Mouse (Mus musculus): ENCODE data around the gene Lsamp.

The Lsamp gene

GRCm38 (mm10) chr16:41125051-41125450, 1140.9 kb downstream of the Lsamp start:
- intact Hi-C loops (cut with DNase I): no loop called here

DNA sequence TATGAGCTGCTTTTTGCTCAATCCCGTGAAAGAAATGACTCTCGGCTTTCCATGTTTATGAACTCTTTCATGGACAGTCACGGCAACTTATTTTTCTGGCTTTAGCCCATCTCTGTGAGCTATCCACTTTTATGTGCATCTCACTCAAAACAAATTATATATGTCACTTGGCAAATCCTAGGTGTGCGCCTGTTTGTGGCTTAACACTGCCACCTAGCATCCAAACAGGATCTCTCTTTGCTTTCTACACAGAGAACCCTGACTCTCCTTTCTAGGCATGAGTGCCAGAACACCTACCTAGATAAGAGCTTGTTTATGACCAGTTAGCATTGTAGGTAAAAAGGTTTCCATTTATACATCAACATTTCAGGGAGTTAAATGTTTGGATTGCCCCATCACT, 1146.9 kb downstream of the Lsamp start:
- intact Hi-C loops (cut with DNase I): no loop called here

DNA sequence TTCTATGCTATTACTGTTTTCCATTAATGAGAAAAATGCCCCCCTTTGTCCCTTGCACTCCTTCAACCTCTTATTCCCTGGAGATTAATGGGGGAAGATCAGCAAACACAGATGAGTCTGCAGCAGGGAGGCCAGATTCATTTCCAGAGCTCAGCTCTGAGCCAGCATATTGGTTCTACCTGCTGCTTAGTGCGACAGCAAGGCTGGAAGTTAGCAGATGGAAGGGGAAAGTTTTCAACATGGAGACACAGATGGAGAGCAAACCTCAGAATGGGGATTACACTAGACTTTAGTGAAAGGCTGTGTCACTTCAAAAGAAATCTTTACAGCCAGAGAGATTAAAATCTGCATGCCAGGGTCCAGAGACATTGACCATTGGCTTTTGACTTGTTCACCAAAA, 1188.7 kb downstream of the Lsamp start:
- intact Hi-C loops (cut with DNase I): no loop called here

GRCm38 (mm10) chr16:41179557-41179956, 1195.4 kb downstream of the Lsamp start:
- intact Hi-C loops (cut with DNase I): no loop called here

GRCm38 (mm10) chr16:41180867-41181266, 1196.7 kb downstream of the Lsamp start:
- intact Hi-C loops (cut with DNase I): loop anchor here (5.0 kb wide), 1 partner anchor 551 kb away; no protein-coding TSS in a partner anchor

DNA sequence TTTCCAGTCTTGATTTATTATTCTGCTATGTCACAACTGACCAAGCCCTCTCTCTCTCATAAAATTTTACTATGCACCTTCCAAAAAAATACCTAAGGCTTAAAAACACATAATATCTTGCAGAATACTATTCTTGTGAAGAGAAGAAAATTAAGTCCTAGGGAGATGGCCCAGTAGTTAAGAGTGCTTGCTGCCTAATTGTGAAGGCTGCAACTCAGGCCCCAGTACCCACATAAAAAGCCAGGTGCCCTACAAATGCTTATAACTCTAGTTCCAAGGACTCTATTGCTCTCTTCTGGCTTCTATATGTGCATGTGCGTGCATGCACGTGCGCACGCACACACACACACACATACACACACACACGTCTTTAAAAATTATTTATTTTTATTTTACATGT, 1225.9 kb downstream of the Lsamp start:
- intact Hi-C loops (cut with DNase I): no loop called here

DNA sequence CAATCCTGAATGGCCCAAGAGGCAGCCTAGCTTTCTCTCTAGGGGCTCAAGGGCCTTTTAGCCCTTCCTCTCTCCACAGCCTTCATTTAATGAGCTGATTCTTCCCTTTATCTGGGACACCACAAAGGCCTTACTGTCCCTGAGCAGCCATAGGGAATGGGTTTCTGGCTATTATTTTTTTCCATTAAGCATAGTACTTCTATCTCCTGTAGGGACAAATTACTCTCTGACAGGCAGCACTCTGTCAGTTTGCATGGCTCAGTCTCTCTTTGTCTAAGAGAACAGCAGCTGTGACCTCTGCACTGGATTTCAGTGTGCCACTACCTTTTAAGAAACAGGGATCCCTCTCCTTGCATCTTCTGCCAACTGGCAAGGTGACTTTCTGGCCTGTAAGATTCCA, 1251.7 kb downstream of the Lsamp start:
- intact Hi-C loops (cut with DNase I): no loop called here

DNA sequence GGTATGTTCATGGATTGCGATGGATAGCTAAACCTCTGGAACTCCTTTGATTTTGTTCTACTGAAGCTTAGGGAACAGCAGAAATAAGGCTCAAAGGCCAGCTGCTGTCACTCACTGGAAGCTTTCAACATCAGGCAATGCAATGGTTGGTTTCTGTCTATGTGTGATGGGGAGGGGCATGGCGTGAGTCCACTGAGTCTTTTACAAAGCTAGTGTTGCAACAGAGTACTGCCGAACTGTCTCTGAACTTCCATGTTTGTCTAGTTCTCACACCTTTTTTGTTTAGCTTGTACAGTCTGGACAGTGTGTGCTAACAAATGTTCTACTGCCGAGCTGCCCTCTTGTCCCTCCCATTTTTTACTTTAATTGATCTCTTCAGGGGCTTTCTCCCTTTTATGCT, 1258.7 kb downstream of the Lsamp start:
- intact Hi-C loops (cut with DNase I): loop anchor here (5.0 kb wide), 2 partner anchors 506 to 776 kb away; no protein-coding TSS in a partner anchor

- intact Hi-C loops (cut with DNase I): loop anchor here (5.0 kb wide), 2 partner anchors 507 to 777 kb away; no protein-coding TSS in a partner anchor
These were observed 1260.5 kb downstream of the Lsamp start for GRCm38 (mm10) chr16:41244711-41245110.

DNA sequence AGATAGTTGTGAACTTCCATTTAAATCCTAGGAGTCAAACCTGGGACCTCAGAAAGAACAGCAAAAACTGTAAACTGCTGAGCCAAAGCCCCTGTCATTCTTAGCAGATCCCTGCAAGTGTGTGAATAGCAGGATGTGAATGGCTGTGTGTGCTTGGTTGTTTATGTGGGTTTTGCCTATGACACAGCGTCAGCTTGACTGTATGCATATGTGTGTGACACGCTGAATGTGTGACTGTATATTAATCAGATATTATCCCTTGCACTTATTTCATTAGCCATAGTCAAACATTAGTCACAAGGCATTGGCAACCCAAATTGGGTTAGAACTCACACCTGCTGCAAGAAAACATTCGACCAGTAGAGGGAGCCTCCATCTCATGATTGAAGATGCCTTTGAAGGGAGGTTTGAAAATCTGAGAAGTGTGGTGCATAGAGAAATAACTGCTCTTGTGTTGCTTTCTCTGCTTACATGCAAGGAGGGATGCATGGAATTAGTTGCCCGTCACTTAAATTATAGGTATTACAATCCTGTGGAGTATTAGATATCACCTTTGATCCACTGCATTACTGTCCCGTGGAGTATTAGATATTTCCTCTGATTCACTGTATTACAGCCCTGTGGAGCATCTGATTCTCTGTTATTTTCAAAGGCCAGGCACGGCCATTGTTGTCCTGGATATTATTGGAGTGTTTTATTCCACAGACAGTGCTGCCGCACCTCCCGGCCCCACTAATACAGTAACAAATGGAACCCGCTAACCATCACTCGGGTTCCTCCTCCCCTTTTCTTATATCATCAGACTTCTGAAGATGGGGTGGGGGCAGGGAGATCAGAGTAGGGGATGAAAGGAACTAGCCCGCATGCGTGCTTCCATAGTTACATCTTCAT, 1274.2 kb downstream of the Lsamp start:
- intact Hi-C loops (cut with DNase I): loop anchor here (2.0 to 5.0 kb wide), 2 partner anchors 149 to 576 kb away; no protein-coding TSS in a partner anchor

- intact Hi-C loops (cut with DNase I): no loop called here
These were observed 1292.0 kb downstream of the Lsamp start for GRCm38 (mm10) chr16:41275999-41276671.

DNA sequence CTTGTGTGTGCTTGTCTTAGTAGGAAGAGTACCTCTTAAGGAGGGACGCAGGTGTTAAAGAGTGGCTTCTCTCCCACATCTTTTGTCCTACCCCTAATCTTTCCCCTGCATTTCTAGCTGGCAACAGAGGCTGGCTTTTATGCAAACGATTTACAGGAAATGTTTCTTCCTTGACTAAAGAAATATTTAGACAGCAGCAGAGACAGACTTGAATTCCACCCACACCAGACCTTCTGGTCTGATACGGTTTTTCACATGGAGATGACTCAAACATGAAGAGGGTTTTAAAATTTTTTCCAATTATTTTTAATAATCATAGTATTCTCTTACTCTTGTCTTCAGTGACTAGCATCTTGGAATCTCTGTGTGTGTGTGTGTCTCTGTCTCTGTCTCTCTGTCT, 1333.8 kb downstream of the Lsamp start:
- intact Hi-C loops (cut with DNase I): no loop called here

DNA sequence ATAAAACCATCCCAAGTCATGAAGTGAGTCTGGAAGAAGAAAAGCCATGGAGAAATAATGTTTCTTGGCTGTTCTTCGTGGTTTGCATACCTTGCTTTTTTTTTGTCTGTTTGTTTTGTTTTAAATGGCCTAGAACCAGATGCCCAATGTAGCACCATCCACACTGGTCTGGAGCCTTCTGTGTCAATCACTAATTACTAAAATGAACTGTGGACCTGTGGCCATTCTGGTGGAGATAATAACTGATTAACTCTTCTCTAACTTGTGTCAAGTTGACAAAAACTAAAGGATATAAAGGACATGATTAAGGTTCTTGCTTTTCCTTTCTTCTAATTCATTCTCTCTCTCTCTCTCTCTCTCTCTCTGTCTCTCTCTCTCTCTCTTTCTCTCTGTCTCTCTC, 1359.3 kb downstream of the Lsamp start:
- intact Hi-C loops (cut with DNase I): no loop called here

DNA sequence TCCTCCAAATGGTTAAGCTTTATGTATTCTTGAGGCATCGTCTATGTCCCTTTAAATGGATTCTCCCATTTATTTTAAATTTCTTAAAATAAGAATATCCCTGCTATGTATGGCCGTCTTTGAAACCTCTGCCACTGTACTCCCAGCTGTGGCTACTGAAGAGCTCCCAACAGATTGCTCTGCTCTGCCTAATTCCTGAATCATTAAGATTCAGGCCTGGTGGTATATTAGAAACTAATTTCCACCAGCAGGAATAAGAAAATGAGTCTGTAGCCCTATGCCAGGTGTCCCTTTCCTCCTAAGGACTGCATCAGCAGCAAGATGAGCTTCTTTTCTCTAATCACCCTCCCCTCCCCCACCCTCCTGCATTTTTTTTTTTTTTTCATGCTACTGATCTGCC, 1381.0 kb downstream of the Lsamp start:
- intact Hi-C loops (cut with DNase I): no loop called here

- intact Hi-C loops (cut with DNase I): no loop called here
These were observed 1399.5 kb downstream of the Lsamp start for GRCm38 (mm10) chr16:41383702-41384101.

DNA sequence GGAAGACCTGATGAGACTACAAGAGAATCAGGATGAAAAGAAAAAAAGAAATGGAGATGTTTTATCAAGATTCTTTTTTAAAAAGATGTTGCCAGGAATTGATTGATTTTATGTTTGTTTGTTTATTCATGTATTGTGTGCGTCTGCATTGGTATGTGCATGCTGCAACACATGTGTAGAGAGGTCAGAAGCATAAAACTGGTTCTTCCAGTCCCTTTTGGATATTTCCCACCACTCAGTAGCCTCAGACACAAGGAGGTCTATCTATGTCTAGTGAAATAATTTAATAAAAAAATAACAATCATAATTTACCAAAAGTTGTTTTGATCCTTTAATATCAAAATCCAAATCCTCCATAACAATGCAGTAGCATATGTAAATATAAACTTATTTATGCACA, 1400.1 kb downstream of the Lsamp start:
- intact Hi-C loops (cut with DNase I): no loop called here

- intact Hi-C loops (cut with DNase I): loop anchor here (5.0 kb wide), 1 partner anchor 152 kb away; no protein-coding TSS in a partner anchor
These were observed 1424.7 kb downstream of the Lsamp start for GRCm38 (mm10) chr16:41408850-41409249.

GRCm38 (mm10) chr16:41410671-41411070, 1426.5 kb downstream of the Lsamp start:
- intact Hi-C loops (cut with DNase I): no loop called here

GRCm38 (mm10) chr16:41417363-41417762, 1433.2 kb downstream of the Lsamp start:
- intact Hi-C loops (cut with DNase I): no loop called here

DNA sequence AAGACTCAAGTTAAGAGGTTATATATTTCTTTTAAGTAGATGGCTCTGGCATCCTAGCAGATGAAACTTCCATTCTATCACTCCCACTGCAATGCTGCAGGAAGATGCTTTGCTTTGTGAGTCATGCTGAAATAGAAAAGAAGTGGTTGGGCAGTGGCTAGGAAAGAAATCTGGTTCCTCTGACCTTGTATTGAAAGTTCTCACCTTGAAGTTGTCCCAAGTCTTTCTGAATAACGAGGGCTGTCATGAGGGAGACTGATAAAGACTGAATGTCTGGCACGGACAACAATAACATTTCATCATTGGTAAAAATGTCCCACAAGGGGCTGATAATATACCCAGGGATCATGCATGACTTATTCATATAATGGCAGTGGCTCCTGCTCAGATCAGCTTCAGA, 1483.2 kb downstream of the Lsamp start:
- intact Hi-C loops (cut with DNase I): no loop called here

DNA sequence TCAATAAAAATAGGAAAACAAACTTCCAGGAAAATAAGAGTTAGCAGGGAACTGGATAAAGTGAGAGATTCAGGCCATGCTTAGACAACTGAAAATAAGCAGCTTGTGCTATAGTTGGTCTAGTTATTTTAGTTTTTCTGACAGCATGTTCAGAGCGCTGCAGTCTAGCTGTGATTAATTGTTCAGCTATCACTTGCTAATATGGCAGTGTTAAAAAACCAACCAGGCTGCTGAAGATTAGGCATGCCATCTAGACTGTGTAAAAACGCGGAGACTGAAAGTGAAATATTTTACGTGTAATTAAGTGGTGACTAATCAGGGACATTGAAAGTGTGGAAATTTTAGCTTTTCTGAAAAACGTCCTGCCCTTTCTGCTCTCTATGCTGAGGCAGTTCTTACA, 1494.5 kb downstream of the Lsamp start:
- intact Hi-C loops (cut with DNase I): no loop called here

DNA sequence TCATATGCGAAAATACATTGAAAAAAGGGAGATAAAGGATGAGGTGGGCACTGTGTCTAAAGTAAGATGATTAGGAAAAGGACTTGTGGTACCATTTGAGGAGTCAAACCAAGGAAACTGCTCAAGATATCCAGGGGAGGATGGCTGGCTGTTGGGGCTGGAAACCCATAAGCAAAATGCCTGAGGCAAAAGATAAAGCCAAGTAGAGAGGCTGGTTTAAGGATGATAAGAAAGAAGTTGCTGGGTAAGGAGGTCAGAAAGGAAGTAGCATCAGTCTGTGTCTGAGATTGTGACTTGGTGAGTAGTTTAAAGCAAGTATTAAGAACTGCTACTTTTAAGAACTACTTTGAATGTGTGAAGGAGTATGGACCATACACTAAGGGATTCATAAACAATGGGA, 1497.7 kb downstream of the Lsamp start:
- intact Hi-C loops (cut with DNase I): no loop called here

All from adrenal gland (tissue).